Mouse (Mus musculus): ENCODE data around the gene Rbpj. TPM values are rescaled to one million over a fixed set of nuclear protein-coding genes. Genes with fewer than 3 reads are reported as not detected.

Gene Rbpj
- polyA plus RNA-seq, 2 experiments: 49.7 to 57.3 TPM

GRCm38 (mm10) chr5:53554926-53555325 lies 89.0 kb downstream of the Rbpj start:
- Histone ChIP-seq H3K4me1 (ENCODE audit: control insufficient read depth, insufficient read depth, low read length) (peaks cover 7% of the 10 kb centered on the region; the same call in 1 of the 2 replicates), H3K27me3 (ENCODE audit: control insufficient read depth, insufficient read depth, low read length) (no peaks in the 10 kb centered on the region), H3K27ac (replicated peaks; ENCODE audit: low read depth, low read length) (no peak overlapping the region), H3K9me3 (ENCODE audit: control insufficient read depth, low read length) (no peaks in the 10 kb centered on the region), H3K36me3 (ENCODE audit: control insufficient read depth, insufficient read depth, low read length) (no peaks in the 10 kb centered on the region), H3K9ac (ENCODE audit: low read depth, low read length, severe bottlenecking) (no peak overlapping the region), H3K4me3 (replicated peaks; ENCODE audit: low read length) (no peak overlapping the region), H3K4me2 (replicated peaks; ENCODE audit: low read depth, low read length, severe bottlenecking) (no peak overlapping the region)
- DNase-seq (ENCODE audit: low spot score): no peak
- no peak for TF ChIP-seq POLR2A (IDR thresholded peaks at IDR 0.05; ENCODE audit: borderline replicate concordance, extremely low read depth, insufficient read depth, insufficient read length)
- 87% methylated on average over 4 of the region's 4 CpGs for WGBS
- no peak for ATAC-seq (ENCODE audit: low FRiP score, low read depth)

DNA sequence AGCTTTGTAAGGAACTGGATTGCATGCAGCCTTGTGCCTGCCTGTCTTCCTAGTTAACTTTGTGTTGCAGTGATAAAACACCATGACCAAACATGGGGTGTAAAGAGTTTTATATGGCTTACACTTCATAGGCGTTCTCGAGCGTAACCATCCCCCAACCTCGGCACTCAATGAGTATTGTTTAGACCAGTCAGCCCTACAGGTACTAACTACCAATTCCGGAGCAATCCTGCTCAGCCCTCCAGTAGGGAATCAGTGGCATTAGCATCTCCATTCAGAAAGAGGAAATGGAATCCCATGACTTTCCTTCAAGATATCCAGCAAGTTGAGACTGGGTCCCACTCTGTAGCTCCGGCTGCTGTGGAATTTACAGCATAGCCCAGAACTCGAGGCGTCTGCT lies 89.5 kb downstream of the Rbpj start:
- Histone ChIP-seq H3K9ac (ENCODE audit: low read depth, low read length, severe bottlenecking) (no peak overlapping the region), H3K4me2 (replicated peaks; ENCODE audit: low read depth, low read length, severe bottlenecking) (no peak overlapping the region), H3K27me3 (ENCODE audit: control insufficient read depth, insufficient read depth, low read length) (no peaks in the 10 kb centered on the region), H3K4me1 (ENCODE audit: control insufficient read depth, insufficient read depth, low read length) (peaks cover 7% of the 10 kb centered on the region; the same call in 1 of the 2 replicates), H3K4me3 (replicated peaks; ENCODE audit: low read length) (no peak overlapping the region), H3K27ac (replicated peaks; ENCODE audit: low read depth, low read length) (no peak overlapping the region), H3K36me3 (ENCODE audit: control insufficient read depth, insufficient read depth, low read length) (no peaks in the 10 kb centered on the region), H3K9me3 (ENCODE audit: control insufficient read depth, low read length) (no peaks in the 10 kb centered on the region)
- no peak for TF ChIP-seq POLR2A (IDR thresholded peaks at IDR 0.05; ENCODE audit: borderline replicate concordance, extremely low read depth, insufficient read depth, insufficient read length)
- 85% methylated on average over 8 of the region's 8 CpGs for WGBS
- ATAC-seq (ENCODE audit: low FRiP score, low read depth): no peak
- no peak for DNase-seq (ENCODE audit: low spot score)

- ATAC-seq (ENCODE audit: low FRiP score, low read depth) (no peak), DNase-seq (ENCODE audit: low spot score) (no peak)
- Histone ChIP-seq H3K4me3 (replicated peaks; ENCODE audit: low read length) (no peak overlapping the region), H3K27ac (replicated peaks; ENCODE audit: low read depth, low read length) (no peak overlapping the region), H3K9me3 (ENCODE audit: control insufficient read depth, low read length) (no peaks in the 10 kb centered on the region), H3K27me3 (ENCODE audit: control insufficient read depth, insufficient read depth, low read length) (no peaks in the 10 kb centered on the region), H3K4me2 (replicated peaks; ENCODE audit: low read depth, low read length, severe bottlenecking) (no peak overlapping the region), H3K9ac (ENCODE audit: low read depth, low read length, severe bottlenecking) (no peak overlapping the region), H3K4me1 (ENCODE audit: control insufficient read depth, insufficient read depth, low read length) (peaks cover 7% of the 10 kb centered on the region; the same call in 1 of the 2 replicates), H3K36me3 (ENCODE audit: control insufficient read depth, insufficient read depth, low read length) (no peaks in the 10 kb centered on the region)
- TF ChIP-seq POLR2A (IDR thresholded peaks at IDR 0.05; ENCODE audit: borderline replicate concordance, extremely low read depth, insufficient read depth, insufficient read length): no peak
- WGBS: 91% methylated on average over 5 of the region's 5 CpGs
Observed at GRCm38 (mm10) chr5:53555929-53556328, 90.0 kb downstream of the Rbpj start.

GRCm38 (mm10) chr5:53557544-53558260 lies 91.8 kb downstream of the Rbpj start:
- Histone ChIP-seq H3K36me3 (ENCODE audit: control insufficient read depth, insufficient read depth, low read length) (no peaks in the 10 kb centered on the region), H3K9me3 (ENCODE audit: control insufficient read depth, low read length) (no peaks in the 10 kb centered on the region), H3K27ac (replicated peaks; ENCODE audit: low read depth, low read length) (no peak overlapping the region), H3K27me3 (ENCODE audit: control insufficient read depth, insufficient read depth, low read length) (no peaks in the 10 kb centered on the region), H3K4me3 (replicated peaks; ENCODE audit: low read length) (no peak overlapping the region), H3K9ac (ENCODE audit: low read depth, low read length, severe bottlenecking) (no peak overlapping the region), H3K4me1 (ENCODE audit: control insufficient read depth, insufficient read depth, low read length) (no peaks in the 10 kb centered on the region), H3K4me2 (replicated peaks; ENCODE audit: low read depth, low read length, severe bottlenecking) (no peak overlapping the region)
- DNase-seq (ENCODE audit: low spot score) (no peak), ATAC-seq (ENCODE audit: low FRiP score, low read depth) (peak; percentile 62; the same call in 1 of the 2 replicates)
- no peak for TF ChIP-seq POLR2A (IDR thresholded peaks at IDR 0.05; ENCODE audit: borderline replicate concordance, extremely low read depth, insufficient read depth, insufficient read length)
- WGBS: 82% methylated on average over 6 of the region's 6 CpGs

DNA sequence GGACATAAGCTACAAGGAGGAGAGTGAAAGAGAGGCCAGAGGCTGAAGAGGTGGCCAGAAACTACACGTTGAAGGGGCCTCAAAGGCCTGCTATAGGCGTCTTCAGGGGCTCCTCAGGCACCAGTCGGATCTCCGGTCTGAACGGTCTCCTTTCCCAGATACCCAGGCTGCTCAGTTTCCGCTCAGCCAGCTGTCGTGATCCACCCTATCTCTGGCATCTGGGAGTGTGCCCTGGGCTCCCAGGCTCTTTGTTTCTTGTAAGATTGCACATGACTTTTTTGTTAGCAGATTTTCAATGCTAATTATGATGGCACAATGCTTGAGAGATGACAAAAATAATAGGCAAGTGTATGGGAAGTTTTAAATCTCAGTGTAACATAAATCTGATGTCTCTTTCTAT lies 95.2 kb downstream of the Rbpj start:
- WGBS: 73% methylated on average over 7 of the region's 7 CpGs
- H3K36me3 ChIP-seq (ENCODE audit: control insufficient read depth, insufficient read depth, low read length): no peaks in the 10 kb centered on the region
- H3K4me2 ChIP-seq (replicated peaks; ENCODE audit: low read depth, low read length, severe bottlenecking): no peak overlapping the region
- no peak overlapping the region for H3K9ac ChIP-seq (ENCODE audit: low read depth, low read length, severe bottlenecking)
- no peak for TF ChIP-seq POLR2A (IDR thresholded peaks at IDR 0.05; ENCODE audit: borderline replicate concordance, extremely low read depth, insufficient read depth, insufficient read length)
- ATAC-seq (ENCODE audit: low FRiP score, low read depth) (no peak), DNase-seq (ENCODE audit: low spot score) (no peak)
- no peak overlapping the region for H3K4me3 ChIP-seq (replicated peaks; ENCODE audit: low read length)
- H3K9me3 ChIP-seq (ENCODE audit: control insufficient read depth, low read length): no peaks in the 10 kb centered on the region
- H3K27me3 ChIP-seq (ENCODE audit: control insufficient read depth, insufficient read depth, low read length): no peaks in the 10 kb centered on the region
- no peak overlapping the region for H3K27ac ChIP-seq (replicated peaks; ENCODE audit: low read depth, low read length)
- H3K4me1 ChIP-seq (ENCODE audit: control insufficient read depth, insufficient read depth, low read length): peaks cover 7% of the 10 kb centered on the region; the same call in 1 of the 2 replicates

Measured in limb, embryonic 14.5 days (tissue).